Mouse (Mus musculus) lung, embryonic 16.5 days (tissue): ENCODE data around the gene Muc1. TPM values are rescaled to one million over a fixed set of nuclear protein-coding genes. Genes with fewer than 3 reads are reported as not detected.

Experiments
- ATAC-seq: fragments of 200-750 bp; cut with Nextera tagmentation; 2 replicates; pipeline ENCODE4 v1.8.0; 2017; ENCODE audit warnings: low read depth, mild to moderate bottlenecking, moderate library complexity
- H3K27ac ChIP-seq: fragments of 300-500 bp; sonication (generic); 2 replicates; pipeline ENCODE4 v1.5.1; 2014; ENCODE audit warnings: mild to moderate bottlenecking, control low read depth, low read length
- H3K27me3 ChIP-seq: fragments of 300-500 bp; sonication (generic); 2 replicates; pipeline ENCODE4 v1.6.1; 2014; ENCODE audit warnings: low read depth, low read length, mixed read lengths; ENCODE audit not compliant: control insufficient read depth, insufficient read depth
- H3K36me3 ChIP-seq: fragments of 300-500 bp; sonication (generic); 2 replicates; pipeline ENCODE4 v1.6.1; 2014; ENCODE audit warnings: low read length; ENCODE audit not compliant: control insufficient read depth, insufficient read depth
- H3K4me1 ChIP-seq: fragments of 300-500 bp; sonication (generic); replicated peaks from 2 replicates; pipeline ENCODE4 v1.6.1; 2014; ENCODE audit warnings: low read length, mixed read lengths; ENCODE audit not compliant: control insufficient read depth, insufficient read depth
- H3K4me2 ChIP-seq: fragments of 300-500 bp; sonication (generic); 2 replicates; pipeline ENCODE4 v1.6.1; 2014; ENCODE audit warnings: low read depth, low read length, control low read depth
- H3K4me3 ChIP-seq: fragments of 300-500 bp; sonication (generic); 2 replicates; pipeline ENCODE4 v1.5.1; 2014; ENCODE audit warnings: mild to moderate bottlenecking, low read length, control low read depth
- H3K9ac ChIP-seq: fragments of 300-500 bp; sonication (generic); 2 replicates; pipeline ENCODE4 v1.6.1; 2014; ENCODE audit warnings: low read length, control low read depth
- H3K9me3 ChIP-seq: fragments of 300-500 bp; sonication (generic); 2 replicates; pipeline ENCODE4 v1.6.1; 2016; ENCODE audit warnings: low read length; ENCODE audit not compliant: control insufficient read depth
- WGBS: fragments of 180-500 bp; shearing (Covaris S2); extraction: QIAGEN DNeasy Blood & Tissue Kit; methylation state at CpG from one replicate; pipeline ENCODE4 v1.1.7; 2014; 5-methylcytosine and 5-hydroxymethylcytosine counted together
- polyA plus RNA-seq: library from polyadenylated mRNA; unstranded; fragments of >200 nt; fragmentation: Nextera tagmentation; extraction: Ambion mirVana; gene quantifications from 2 replicates; pipeline ENCODE4 v1.2.1, GENCODE M21; 2015

Gene Muc1
- polyA plus RNA-seq, 1 experiment from 2014 or later = 151 TPM

DNA sequence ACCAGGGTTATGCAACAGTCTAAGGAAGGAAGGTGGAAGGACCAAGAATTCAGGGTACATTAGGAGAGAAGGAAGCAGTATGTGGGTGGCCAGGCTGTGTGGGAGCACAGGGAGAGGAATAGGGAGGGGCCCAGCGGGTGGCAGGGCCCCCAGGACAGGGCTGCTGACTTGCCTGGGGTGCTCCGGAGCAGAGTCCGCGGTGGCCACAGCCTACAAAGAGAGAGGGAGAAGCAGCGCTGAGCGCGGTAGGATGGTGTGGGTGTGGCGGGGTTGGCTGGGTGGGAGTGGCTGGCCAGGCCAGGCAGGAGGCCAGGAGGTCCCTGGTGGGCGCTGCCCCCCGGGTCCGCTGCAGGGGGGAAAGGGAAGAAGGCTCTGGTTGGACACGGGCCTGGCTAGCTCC is 9.6 kb downstream of the Muc1 start:
- H3K4me3 ChIP-seq = no peak overlapping the region
- no peaks in the 10 kb centered on the region for H3K9me3 ChIP-seq
- 46% methylated on average over 12 of the region's 12 CpGs for WGBS
- no peak overlapping the region for H3K4me2 ChIP-seq
- peak; percentile 17; the same call in 1 of the 2 replicates for ATAC-seq
- H3K36me3 ChIP-seq = peaks cover 3% of the 10 kb centered on the region; the same call in 1 of the 2 replicates
- peak overlapping the region; percentile 36; the same call in 1 of the 2 replicates for H3K27ac ChIP-seq
- H3K4me1 ChIP-seq = peaks cover 16% of the 10 kb centered on the region
- no peaks in the 10 kb centered on the region for H3K27me3 ChIP-seq
- no peak overlapping the region; the same call in 1 of the 2 replicates for H3K9ac ChIP-seq

DNA sequence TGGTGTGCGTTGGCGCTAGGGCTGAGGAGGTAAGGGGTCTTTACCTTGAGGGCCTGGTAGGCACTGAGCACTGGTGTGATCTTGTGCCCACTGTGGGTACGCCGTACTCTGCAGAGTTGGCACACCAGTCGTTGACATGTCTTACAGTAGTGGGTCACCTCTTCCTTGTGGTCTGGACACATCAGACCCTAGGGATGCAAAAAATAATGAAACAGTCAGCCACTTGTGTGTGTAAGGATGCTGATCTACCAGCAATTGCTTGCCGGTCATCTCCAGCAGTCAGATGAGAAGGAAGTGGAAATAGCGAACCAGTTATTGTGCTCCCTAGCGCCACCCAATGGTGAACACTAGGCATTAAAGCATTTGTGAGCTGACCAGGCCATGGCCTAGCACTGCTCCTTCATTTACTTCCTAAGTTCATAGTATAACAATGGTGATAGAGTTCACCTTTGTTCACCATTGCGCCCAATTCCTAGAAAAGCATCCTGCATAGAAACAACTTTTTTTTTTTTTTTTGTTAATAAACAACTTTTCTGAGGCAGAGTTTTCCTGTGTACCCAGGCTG is 13.6 kb downstream of the Muc1 start:
- H3K27ac ChIP-seq = no peak overlapping the region
- H3K4me2 ChIP-seq = no peak overlapping the region
- H3K27me3 ChIP-seq = no peaks in the 10 kb centered on the region; the same call in 1 of the 2 replicates
- no peak overlapping the region for H3K9ac ChIP-seq
- WGBS = 67% methylated on average over 9 of the region's 9 CpGs
- H3K9me3 ChIP-seq = no peaks in the 10 kb centered on the region
- ATAC-seq = no peak
- peaks cover 3% of the 10 kb centered on the region; the same call in 1 of the 2 replicates for H3K36me3 ChIP-seq
- H3K4me3 ChIP-seq = no peak overlapping the region
- H3K4me1 ChIP-seq = peaks cover 30% of the 10 kb centered on the region

DNA sequence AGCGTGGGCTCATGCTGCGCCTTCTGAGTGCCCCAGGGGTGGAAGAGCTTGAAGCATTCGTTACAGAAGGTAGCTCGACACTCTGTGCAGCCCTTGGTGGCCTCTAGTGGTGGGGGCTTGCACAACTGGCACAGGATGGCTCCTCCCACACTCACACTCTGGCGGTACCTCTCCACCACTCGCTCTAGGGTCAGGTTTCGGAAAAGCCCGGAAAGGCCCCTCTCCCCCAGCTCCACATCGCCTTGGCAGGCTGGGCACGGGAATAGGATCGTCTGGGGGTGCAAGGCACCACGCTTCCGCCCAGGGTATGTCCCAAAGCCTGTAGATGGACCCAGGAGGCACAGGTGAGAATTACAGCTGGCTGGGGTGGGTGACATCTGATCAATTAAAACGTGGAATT is 14.8 kb downstream of the Muc1 start:
- Histone ChIP-seq H3K9me3 (no peaks in the 10 kb centered on the region), H3K27me3 (no peaks in the 10 kb centered on the region; the same call in 1 of the 2 replicates), H3K9ac (peak overlapping the region; percentile 46), H3K4me3 (peak overlapping the region; percentile 89), H3K4me2 (peak overlapping the region; percentile 65), H3K36me3 (no peaks in the 10 kb centered on the region), H3K27ac (peak overlapping the region; percentile 59), H3K4me1 (peaks cover 32% of the 10 kb centered on the region)
- 18% methylated on average over 14 of the region's 14 CpGs for WGBS
- ATAC-seq = peak; percentile 55

DNA sequence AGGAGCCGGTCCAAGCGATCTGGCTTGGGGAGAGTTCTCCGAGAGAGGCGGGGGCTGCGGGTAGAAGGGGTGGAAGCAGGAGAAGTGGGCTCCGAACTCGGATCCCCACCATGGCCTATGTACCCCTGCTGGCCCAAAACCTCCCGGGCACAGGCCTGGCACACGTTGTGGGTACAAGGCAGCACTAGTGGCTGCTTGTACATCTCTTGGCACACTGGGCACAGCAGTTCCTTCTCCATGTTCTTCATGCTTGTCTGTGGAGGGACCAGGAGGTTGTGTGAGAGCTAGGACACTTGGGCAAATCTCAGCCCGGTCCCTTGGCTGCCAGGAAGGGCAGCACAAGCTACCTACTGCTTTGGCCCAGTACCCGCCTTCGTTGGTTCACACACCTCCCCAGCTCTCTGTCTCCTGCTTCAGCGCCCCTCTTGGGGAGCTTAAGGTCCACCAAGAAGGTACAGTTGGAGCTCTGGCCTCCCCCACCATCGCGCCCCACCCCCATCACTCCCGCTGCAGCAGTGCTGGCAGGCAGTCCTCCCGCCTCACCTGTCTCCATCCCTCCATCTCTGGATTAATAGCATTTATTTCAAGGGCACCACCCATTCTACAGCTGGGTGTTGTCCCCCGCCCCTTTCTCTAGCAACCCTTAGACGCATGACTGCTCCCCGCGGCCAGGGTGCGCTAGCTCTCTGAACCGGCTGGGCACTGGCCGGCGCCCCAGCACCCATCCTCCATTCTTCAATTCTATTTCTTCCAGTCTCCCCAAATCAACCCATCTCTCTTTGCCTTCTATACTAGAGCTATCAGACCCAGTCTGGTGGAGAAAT is 15.5 kb downstream of the Muc1 start:
- peaks cover under 1% of the 10 kb centered on the region; the same call in 1 of the 2 replicates for H3K36me3 ChIP-seq
- peak overlapping the region; percentile 89 for H3K4me3 ChIP-seq
- H3K27ac ChIP-seq = peak overlapping the region; percentile 77
- peaks cover 29% of the 10 kb centered on the region for H3K4me1 ChIP-seq
- 12% methylated on average over 24 of the region's 25 CpGs for WGBS
- H3K4me2 ChIP-seq = peak overlapping the region; percentile 65
- H3K9ac ChIP-seq = peak overlapping the region; percentile 53
- ATAC-seq = peak; percentile 9
- no peaks in the 10 kb centered on the region; the same call in 1 of the 2 replicates for H3K27me3 ChIP-seq
- no peaks in the 10 kb centered on the region for H3K9me3 ChIP-seq

DNA sequence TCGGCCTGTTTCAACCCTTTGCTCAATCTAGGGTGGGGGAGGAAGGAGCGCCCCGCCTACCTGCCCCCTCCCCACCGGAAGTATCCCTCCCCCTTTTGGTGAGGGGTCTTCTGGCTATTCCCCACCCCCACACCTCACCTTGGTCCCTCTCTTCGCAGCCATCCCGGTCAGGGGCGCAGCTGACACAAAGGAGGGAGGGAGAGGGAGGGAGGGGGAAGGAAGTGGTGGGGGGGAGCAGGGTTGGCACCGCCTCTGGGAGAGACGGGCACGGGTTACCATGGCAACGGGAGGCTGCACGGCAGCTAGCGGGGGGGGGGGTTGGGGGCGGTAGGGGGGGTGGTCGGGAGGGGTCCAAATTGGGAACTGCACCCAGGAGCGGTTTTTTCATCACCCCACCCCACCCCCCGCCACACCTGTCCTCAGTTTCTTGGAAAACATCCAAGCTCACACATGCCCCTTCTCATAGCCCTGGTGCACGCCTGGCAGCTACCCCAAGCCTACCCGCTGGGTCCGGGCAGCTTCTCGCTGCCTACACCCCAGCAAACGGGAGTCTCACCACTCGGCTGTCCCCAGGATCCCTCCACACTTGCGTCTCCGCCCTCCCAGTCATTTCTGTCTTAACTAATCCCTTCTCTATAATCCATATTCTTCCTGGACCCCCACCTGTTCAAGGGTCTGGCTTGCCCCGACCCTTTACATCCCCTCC is 16.3 kb downstream of the Muc1 start:
- peaks cover 3% of the 10 kb centered on the region; the same call in 1 of the 2 replicates for H3K36me3 ChIP-seq
- WGBS = 2% methylated on average over 20 of the region's 26 CpGs
- peak overlapping the region; percentile 53 for H3K9ac ChIP-seq
- H3K27me3 ChIP-seq = no peaks in the 10 kb centered on the region; the same call in 1 of the 2 replicates
- peak overlapping the region; percentile 65 for H3K4me2 ChIP-seq
- peaks cover 29% of the 10 kb centered on the region for H3K4me1 ChIP-seq
- peak overlapping the region; percentile 77 for H3K27ac ChIP-seq
- no peaks in the 10 kb centered on the region for H3K9me3 ChIP-seq
- peak overlapping the region; percentile 89 for H3K4me3 ChIP-seq
- ATAC-seq = peak; percentile 27; the same call in 1 of the 2 replicates

DNA sequence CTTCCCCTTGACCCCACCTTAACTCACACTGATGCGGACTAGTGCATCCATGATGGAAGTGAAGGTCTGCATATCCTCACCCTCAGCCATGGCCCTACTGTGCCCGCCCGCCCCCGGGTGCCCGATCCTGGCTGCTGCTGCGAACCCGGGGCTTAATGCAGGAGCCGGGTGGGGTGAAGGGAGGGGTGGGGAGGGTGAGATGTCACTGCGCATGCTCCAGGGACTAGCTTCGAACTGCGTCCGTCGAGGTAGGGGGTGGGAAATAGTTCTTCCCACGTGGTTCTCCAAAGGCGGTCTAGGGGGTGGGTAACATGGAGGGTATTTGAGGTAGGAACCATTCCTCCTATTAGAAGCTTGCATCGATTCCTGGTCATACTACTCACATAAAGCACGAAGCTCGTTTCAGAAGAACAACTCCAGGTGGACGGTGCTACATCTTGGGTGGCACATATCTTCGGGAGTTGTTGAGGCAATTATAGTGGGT is 16.9 kb downstream of the Muc1 start, which contains the start of gene Krtcap2:
Gene Krtcap2 (plus strand): TSS at position 279 of the 484 bp plus-strand sequence.
- Histone ChIP-seq H3K27ac (peak within 1 kb of the TSS; percentile 77), H3K9ac (peak within 1 kb of the TSS; percentile 92), H3K4me2 (peak within 1 kb of the TSS; percentile 65), H3K27me3 (no peaks in the 10 kb centered on the region; the same call in 1 of the 2 replicates), H3K9me3 (no peaks in the 10 kb centered on the region), H3K4me1 (peaks cover 32% of the 10 kb centered on the region), H3K4me3 (peak within 1 kb of the TSS; percentile 89), H3K36me3 (peaks cover 3% of the 10 kb centered on the region; the same call in 1 of the 2 replicates)
- peak; percentile 6 for ATAC-seq
- WGBS = 4% methylated on average over 20 of the region's 20 CpGs

DNA sequence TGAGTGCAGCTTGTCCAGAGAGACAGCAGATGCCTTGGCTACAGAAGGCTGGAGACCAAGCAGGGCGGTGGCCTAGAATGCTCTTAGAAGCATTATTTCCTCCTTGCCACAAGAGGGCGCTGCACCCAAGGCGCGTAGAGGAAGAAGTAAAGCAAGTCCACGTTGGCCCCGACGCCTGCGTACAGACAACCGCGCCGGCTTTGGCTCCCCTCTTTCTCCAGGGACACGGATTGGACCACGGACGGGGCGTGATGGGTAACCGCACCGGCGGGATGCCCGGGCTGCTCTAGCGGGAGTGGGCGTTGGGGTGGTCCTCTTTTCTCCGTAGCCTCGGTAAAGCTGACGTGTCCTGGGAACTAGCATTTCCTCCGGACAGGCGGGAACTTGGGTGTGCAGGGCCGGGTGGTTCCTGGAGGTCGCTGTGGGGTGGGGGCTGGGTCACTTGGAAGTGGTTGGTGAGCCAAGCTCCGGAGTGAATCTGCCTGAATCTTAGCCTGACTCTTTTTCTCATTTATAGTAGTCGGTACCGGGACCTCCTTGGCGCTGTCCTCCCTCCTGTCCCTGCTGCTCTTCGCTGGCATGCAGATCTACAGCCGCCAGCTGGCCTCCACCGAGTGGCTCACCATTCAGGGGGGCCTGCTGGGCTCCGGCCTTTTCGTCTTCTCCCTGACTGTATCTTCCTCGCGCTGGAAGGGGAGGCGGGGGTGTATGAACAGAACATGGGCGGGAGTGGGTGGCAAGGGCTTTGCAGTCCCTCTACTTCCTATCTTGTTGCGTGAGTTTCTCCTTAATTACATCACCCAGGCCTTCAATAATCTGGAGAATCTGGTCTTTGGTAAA is 17.6 kb downstream of the Muc1 start, which contains the start of gene Trim46:
Gene Trim46 (minus strand): TSS at position 49 of the 840 bp plus-strand sequence.
- H3K9ac ChIP-seq = peak within 1 kb of the TSS; percentile 92
- H3K4me1 ChIP-seq = peaks cover 40% of the 10 kb centered on the region
- H3K4me2 ChIP-seq = peak within 1 kb of the TSS; percentile 65
- peak within 1 kb of the TSS; percentile 76 for H3K27ac ChIP-seq
- H3K27me3 ChIP-seq = no peaks in the 10 kb centered on the region; the same call in 1 of the 2 replicates
- peak within 1 kb of the TSS; percentile 89 for H3K4me3 ChIP-seq
- peak; percentile 78 for ATAC-seq
- under 1% methylated on average over 42 of the region's 42 CpGs for WGBS
- no peaks in the 10 kb centered on the region for H3K9me3 ChIP-seq
- peaks cover 3% of the 10 kb centered on the region; the same call in 1 of the 2 replicates for H3K36me3 ChIP-seq

DNA sequence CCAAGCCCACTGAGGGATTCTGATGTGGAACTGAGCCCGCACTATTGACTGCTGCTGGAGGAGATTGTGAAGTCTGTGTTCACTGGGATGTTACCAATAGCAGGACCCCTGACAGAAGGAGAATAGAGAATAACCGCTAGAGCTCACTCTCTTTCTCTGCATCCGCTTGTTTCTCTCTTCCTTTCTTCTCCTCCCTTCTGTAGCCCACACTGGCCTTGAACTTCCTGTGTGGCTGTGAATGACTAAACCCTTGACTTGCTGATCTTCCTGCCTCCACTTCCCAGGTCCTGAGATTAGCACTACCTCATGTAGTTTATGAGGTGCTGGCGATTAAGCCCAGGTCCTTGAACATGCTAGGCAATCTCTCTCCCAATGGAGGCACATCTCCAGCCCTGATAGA is 18.6 kb downstream of the Muc1 start:
- Histone ChIP-seq H3K27me3 (no peaks in the 10 kb centered on the region; the same call in 1 of the 2 replicates), H3K4me2 (peak overlapping the region; percentile 65), H3K4me3 (peak overlapping the region; percentile 89), H3K9ac (peak overlapping the region; percentile 92), H3K27ac (no peak overlapping the region), H3K36me3 (peaks cover 3% of the 10 kb centered on the region; the same call in 1 of the 2 replicates), H3K4me1 (peaks cover 49% of the 10 kb centered on the region), H3K9me3 (no peaks in the 10 kb centered on the region)
- WGBS = 73% methylated on average over 4 of the region's 4 CpGs
- ATAC-seq = no peak
